Mouse (Mus musculus): ENCODE results near the gene Gatad2a.

GRCm38 (mm10) chr8:69940386-69940785 is 55.8 kb downstream of the Gatad2a start:
- TF ChIP-seq CTCF (IDR thresholded peaks at IDR 0.05; ENCODE audit: control insufficient read depth, insufficient read depth, low read length) (no peak), POLR2A (IDR thresholded peaks at IDR 0.05; ENCODE audit: borderline replicate concordance, control insufficient read depth, low read depth, low read length) (no peak)
